Mouse (Mus musculus): ENCODE data around the gene Crlf1. TPM values are rescaled to one million over a fixed set of nuclear protein-coding genes. Genes with fewer than 3 reads are reported as not detected.

Crlf1 gene
- 100 to 1,000 TPM; 255 to 582 TPM for polyA plus RNA-seq (2012; fragmentation: generic; extraction: Trizol)

DNA sequence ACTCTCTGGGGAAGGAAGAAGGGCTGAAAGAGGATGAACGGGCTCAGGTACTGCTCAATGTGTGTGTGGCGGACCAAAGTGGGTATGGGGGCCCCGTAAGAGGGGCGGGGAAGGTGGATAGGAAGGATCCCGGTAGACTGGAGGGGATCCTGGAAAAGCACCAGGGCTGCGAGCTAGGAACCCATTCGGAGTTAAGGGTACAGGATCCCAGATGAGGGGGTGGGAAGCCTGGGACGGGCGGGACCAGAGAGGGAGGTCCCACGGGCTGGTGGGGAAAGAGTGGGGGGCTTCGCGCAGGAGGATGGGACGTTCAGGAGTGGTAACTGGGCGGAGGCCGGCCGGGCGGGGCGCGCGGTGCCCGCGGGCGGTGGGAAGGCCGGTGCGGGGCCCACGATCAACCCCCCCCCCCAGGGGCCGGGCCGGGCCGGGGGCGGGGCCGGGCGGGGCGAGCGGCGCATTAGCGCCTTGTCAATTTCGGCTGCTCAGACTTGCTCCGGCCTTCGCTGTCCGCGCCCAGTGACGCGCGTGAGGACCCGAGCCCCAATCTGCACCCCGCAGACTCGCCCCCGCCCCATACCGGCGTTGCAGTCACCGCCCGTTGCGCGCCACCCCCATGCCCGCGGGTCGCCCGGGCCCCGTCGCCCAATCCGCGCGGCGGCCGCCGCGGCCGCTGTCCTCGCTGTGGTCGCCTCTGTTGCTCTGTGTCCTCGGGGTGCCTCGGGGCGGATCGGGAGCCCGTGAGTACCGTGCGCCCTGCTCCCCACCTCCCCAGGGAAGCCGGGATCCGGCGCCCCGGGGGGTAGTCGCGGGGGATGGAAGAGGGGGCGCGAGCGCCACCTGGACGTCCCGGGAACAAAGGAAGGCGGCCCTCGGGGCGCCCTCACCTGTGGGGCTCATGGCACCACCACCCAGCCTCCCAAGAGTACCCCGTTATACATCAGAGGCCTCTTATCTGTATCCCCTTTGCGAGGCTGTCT lies at the start of gene Crlf1:
Gene Crlf1, plus strand, starts transcription at position 495 of the 977 bp plus-strand sequence.

DNA sequence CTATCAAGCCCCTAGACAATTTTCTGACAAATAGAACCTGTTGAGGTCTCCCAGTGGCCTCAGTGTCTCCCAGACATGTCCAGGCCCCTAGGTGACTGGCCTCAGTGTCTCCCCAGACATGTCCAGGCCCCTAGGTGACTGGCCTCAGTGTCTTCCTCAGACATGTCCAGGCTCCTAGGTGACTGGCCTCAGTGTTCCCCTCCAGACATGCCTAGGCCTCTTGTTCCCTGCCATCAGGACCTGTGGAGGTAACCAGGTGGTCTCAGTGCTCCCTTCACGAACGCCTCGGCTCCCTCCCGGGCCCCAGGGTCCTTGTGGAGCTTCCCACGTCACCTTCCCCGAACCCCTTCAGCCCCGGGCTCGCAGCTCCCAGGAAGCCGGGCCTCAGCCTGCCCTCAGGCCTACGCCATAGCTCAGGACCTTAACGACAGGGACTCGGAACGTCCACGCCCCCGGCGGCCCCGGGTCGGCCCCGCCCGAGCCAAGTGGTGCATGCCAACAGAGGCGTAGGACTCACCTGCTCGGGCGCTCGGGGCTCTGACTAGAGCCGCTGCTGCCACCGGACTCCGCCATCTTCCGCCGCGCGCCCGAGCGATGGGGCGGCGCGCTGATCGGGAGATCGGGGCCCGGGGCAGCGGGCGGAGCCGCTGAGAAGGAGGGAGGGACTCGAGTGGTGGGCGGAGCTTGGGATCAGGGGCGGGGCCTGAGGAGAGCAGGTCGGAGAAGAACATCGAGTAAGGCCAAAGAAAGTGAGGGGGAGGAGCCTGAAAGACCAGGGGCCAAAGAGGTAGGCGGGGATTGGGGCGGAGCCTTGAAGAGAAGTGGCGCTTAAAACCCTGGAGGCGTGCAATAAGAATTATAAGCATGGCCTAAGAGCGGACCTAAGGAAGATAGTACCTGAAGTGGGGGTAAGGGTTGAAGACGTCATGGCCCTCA lies 16.4 kb upstream of the Crlf1 start, which contains the start of gene Klhl26:
Gene Klhl26, minus strand, starts transcription at position 636 of the 936 bp plus-strand sequence.

DNA sequence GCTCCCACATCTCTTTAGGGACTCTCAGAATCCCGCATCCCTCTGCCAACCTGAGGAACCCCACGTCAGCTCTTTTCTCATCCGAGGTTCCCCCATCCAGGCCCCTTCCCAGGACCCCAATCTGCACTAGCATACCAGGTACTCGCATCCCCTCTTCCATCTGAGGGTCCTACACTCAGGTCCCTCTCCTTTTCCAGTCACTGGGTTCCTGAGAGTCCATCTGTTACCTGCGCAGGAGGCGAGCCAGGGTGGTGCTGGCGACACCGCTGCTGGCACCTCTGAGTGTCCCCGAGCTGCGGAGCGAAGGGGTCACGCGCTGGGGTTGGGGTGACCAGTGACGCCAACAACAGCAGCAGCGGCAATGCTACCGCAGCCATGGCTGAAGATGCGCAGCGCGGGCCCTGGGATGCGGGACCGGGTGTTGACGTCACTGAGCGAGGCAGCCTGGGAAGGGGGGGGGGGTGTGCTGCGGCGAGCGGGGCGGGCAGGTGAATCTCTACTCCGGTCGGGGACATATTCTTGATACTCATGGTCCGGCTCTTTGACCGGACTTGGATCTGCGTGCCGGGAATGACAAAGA lies 5.9 kb upstream of the Crlf1 start, which contains the start of gene Tmem59l:
Gene Tmem59l, minus strand, starts transcription at position 418 of the 580 bp plus-strand sequence.

DNA sequence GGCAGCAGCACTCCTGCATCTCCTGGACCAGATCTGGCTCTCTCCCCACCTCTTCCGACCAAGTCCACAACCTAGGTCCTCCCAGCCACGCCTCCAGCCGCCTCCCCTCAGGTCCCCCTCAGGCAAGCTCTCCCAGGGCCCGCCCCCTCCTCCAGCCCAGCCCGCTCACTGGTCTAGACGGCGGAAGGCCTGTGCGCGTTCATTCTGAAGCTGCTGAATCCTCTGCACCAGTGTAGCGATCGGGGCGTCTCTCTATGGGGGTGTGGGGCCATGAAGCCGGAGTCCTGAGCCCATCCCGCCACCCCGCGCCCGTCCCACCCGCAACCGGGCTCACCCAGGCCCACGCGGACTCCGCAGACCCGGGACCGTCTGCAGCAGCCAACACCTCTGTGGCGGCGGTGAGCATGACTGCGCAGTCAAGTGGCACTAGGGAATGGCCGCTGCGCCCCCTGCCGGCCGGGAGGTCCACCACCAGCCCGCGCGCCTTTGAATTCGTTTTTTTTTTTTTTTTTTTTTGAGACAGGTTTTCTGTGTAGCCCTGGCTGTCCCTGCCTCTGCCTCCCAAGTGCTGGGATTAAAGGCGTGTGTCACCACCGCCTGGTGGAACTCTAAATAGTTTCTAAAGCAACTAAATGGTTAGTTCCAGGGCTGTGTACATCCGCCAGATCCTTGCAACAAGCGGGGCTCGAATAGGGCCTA lies 13.5 kb downstream of the Crlf1 start, which contains the start of gene Rex1bd:
Gene Rex1bd, minus strand, starts transcription at position 425 of the 699 bp plus-strand sequence.

DNA sequence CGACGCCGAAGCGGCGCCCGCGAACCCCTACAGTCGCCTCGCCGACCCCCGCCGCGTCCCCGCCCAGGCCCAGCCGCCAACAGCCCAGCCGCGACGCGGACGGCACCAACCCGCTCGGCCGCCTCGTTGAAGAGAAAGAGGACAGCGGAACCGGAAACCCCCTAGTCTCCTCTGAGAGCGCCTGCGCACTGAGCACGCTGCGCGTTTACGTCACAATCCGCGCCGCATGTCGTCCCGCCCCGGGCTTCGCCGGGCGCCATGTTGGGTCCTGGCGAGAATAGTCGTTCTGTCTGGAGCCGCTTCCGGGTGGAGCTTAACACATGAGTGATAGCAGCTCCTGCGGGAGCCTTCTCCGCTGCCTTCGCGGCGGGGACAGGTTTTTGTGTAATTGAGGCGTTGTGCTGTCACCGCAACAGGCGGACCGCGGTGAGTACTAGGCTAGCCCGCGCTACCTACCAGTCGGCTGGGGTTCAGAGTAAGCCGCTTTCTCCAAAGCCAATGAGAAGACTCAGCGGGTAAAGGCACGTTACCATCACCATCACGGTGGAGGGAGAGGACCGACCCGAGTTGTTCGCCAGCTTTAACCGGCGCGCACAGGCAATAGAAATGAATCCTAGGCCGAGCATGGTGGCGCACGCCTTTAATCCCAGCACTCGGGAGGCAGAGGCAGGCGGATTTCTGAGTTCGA lies 17.4 kb downstream of the Crlf1 start, which contains the start of gene Uba52:
Gene Uba52, minus strand, starts transcription at position 574 of the 688 bp plus-strand sequence.

DNA sequence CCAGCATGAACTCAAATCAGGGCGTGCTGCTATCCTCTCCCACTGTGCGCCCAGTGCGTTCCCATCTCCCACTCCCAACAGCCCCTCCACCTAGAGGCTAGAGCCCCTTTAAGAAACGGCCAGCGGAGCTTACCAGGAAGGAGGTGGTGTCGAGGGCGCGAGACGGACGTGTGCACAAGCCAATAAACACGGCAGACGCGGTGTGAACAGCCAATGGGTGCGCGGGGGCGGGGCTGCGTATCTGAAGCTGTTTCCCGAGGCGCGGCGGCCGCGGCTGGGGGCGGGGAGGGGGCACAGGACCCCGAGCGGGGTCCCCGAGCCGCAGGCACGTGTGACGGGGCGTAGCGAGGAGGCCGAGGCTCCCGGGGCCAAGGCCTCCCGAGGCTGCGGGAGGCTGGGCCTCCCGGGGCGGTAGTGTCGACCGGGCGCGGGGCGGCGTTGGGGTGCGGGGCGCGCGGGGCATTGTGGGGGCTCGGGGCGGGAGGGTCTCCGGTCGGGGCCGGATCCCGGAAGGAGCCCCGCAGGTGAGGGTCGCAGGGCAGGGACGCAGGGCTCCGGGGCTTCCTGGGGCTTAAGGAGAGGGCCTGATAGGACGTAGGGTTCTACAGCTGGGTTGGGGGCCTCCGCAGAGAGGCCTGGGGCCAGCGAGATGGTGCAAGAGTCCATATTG lies 34.7 kb downstream of the Crlf1 start, which contains the start of the genes Fkbp8 and Kxd1:
Gene Fkbp8, plus strand, starts transcription at position 213 of the 670 bp plus-strand sequence.
Gene Kxd1, minus strand, starts transcription at position 445 of the 670 bp plus-strand sequence.

DNA sequence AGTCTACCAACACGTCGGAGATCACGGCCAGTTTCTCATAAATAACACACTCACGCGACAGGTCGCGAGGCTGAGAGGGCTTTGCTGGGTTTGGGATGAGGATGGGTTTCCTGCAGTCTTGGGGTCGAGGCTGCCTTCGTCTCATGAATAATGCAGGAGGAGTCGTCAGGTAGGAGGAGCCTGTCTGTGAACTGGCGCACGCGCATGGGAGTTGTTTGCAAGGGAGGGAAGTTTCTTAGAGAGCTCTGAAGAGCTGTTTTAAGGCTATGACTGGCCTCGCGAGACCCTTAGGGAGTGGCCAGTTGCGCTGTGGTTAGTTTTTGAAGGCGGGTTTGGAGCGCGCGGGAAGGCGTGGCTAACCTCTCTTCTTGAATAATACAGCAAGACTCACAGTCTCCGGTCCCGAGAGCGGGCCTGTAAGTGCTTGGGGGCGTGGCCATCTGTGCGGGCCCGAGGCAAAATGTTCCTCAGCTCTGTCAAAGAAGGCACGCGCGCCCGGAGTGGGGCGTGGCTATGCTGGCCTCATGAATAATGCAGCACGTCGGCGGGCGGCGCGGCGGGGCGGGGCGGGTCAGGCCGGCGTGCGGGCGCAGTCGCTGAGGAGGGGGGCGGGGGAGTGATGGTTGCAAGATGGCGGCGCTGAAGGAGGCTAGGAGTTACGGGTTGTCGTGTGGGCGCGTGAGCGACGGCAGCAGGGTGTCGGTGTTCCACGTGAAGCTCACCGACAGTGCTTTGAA lies 46.3 kb downstream of the Crlf1 start, which contains the start of gene Ell:
Gene Ell, plus strand, starts transcription at position 381 of the 737 bp plus-strand sequence.

Other genes starting within 250 kb of the Crlf1 start
- 10 to 100 TPM; 28.6 to 58.1 TPM for gene Homer3, start 210.3 kb upstream of the Crlf1 start, polyA plus RNA-seq (2012; fragmentation: generic; extraction: Trizol)
- 10 to 100 TPM; 61.1 to 69.1 TPM for gene Ddx49, start 190.7 kb upstream of the Crlf1 start, polyA plus RNA-seq (2012; fragmentation: generic; extraction: Trizol)
- gene Cope, start 190.6 kb upstream of the Crlf1 start, polyA plus RNA-seq (2012; fragmentation: generic; extraction: Trizol): 100 to 1,000 TPM; 192 to 229 TPM
- 1 to 10 TPM in 1 of 2 experiments, under 1 TPM in 1; 0.94 to 8.5 TPM for gene Cers1, start 177.4 kb upstream of the Crlf1 start, polyA plus RNA-seq (2012; fragmentation: generic; extraction: Trizol)
- gene Gdf1, start 163.3 kb upstream of the Crlf1 start, polyA plus RNA-seq (2012; fragmentation: generic; extraction: Trizol): 1 to 10 TPM; 1.5 to 8.3 TPM
- 10 to 100 TPM in 1 of 2 experiments, 1 to 10 TPM in 1; 9.7 to 46.9 TPM for gene Upf1, start 139.9 kb upstream of the Crlf1 start, polyA plus RNA-seq (2012; fragmentation: generic; extraction: Trizol)
- gene Comp, start 119.6 kb upstream of the Crlf1 start, polyA plus RNA-seq (2012; fragmentation: generic; extraction: Trizol): 1 to 10 TPM in 1 of 2 experiments, under 1 TPM in 1; 0.02 to 2.4 TPM
- gene Crtc1, start 53.6 kb upstream of the Crlf1 start, polyA plus RNA-seq (2012; fragmentation: generic; extraction: Trizol): 10 to 100 TPM in 1 of 2 experiments, 1 to 10 TPM in 1; 5.7 to 21.4 TPM
- gene Klhl26, start 16.2 kb upstream of the Crlf1 start, polyA plus RNA-seq (2012; fragmentation: generic; extraction: Trizol): 10 to 100 TPM; 14.5 to 39.8 TPM
- under 1 TPM; 0.13 to 0.68 TPM for gene Tmem59l, start 5.8 kb upstream of the Crlf1 start, polyA plus RNA-seq (2012; fragmentation: generic; extraction: Trizol)
- gene Rex1bd, start 13.6 kb downstream of the Crlf1 start, polyA plus RNA-seq (2012; fragmentation: generic; extraction: Trizol): 100 to 1,000 TPM; 419 to 692 TPM
- gene Uba52, start 17.6 kb downstream of the Crlf1 start, polyA plus RNA-seq (2012; fragmentation: generic; extraction: Trizol): 1,000 to 10,000 TPM; 2,018 to 3,199 TPM
- 100 to 1,000 TPM; 339 to 400 TPM for gene Fkbp8, start 34.6 kb downstream of the Crlf1 start, polyA plus RNA-seq (2012; fragmentation: generic; extraction: Trizol)
- gene Kxd1, start 34.8 kb downstream of the Crlf1 start, polyA plus RNA-seq (2012; fragmentation: generic; extraction: Trizol): 10 to 100 TPM; 49.2 to 79.4 TPM
- 10 to 100 TPM in 1 of 2 experiments, 1 to 10 TPM in 1; 7.9 to 19.2 TPM for gene Ell, start 46.3 kb downstream of the Crlf1 start, polyA plus RNA-seq (2012; fragmentation: generic; extraction: Trizol)
- gene Isyna1, start 101.2 kb downstream of the Crlf1 start, polyA plus RNA-seq (2012; fragmentation: generic; extraction: Trizol): 1 to 10 TPM in 1 of 2 experiments, under 1 TPM in 1; 0.20 to 2.1 TPM
- gene Ssbp4, start 115.7 kb downstream of the Crlf1 start, polyA plus RNA-seq (2012; fragmentation: generic; extraction: Trizol): 100 to 1,000 TPM; 218 to 229 TPM
- not detected for gene Lrrc25, start 123.0 kb downstream of the Crlf1 start, polyA plus RNA-seq (2012; fragmentation: generic; extraction: Trizol)
- gene Gdf15, start 139.3 kb downstream of the Crlf1 start, polyA plus RNA-seq (2012; fragmentation: generic; extraction: Trizol): under 1 TPM; 0.27 to 0.47 TPM
- gene Pgpep1, start 167.2 kb downstream of the Crlf1 start, polyA plus RNA-seq (2012; fragmentation: generic; extraction: Trizol): 10 to 100 TPM; 20.7 to 45.2 TPM
- 100 to 1,000 TPM; 194 to 446 TPM for gene Lsm4, start 180.1 kb downstream of the Crlf1 start, polyA plus RNA-seq (2012; fragmentation: generic; extraction: Trizol)
- gene Jund, start 205.8 kb downstream of the Crlf1 start, polyA plus RNA-seq (2012; fragmentation: generic; extraction: Trizol): 100 to 1,000 TPM in 1 of 2 experiments, 10 to 100 TPM in 1; 87.4 to 175 TPM
- under 1 TPM; under 0.01 to 0.04 TPM for gene Iqcn, start 210.3 kb downstream of the Crlf1 start, polyA plus RNA-seq (2012; fragmentation: generic; extraction: Trizol)
- gene Gm3336, start 225.4 kb downstream of the Crlf1 start, polyA plus RNA-seq (2012; fragmentation: generic; extraction: Trizol): under 1 TPM; 0.04 to 0.15 TPM
- gene Pde4c, start 230.6 kb downstream of the Crlf1 start, polyA plus RNA-seq (2012; fragmentation: generic; extraction: Trizol): under 1 TPM; 0.01 to 0.04 TPM

Data from C3H10T1/2 (cell line).